Mouse (Mus musculus) midbrain, embryonic 13.5 days (tissue): Measurements from ENCODE around the gene Rras. TPM values are rescaled to one million over a fixed set of nuclear protein-coding genes. Genes with fewer than 3 reads are reported as not detected.

Experiments
- ATAC-seq: fragments of 200-750 bp; cut with Nextera tagmentation; 2 replicates; pipeline ENCODE4 v1.8.0; 2017; ENCODE audit warnings: mild to moderate bottlenecking, moderate TSS enrichment, moderate library complexity
- H3K27ac ChIP-seq: fragments of 300-500 bp; sonication (generic); 2 replicates; pipeline ENCODE4 v1.5.1; 2015; ENCODE audit warnings: inconsistent platforms, mild to moderate bottlenecking, moderate library complexity
- H3K27me3 ChIP-seq: fragments of 300-500 bp; sonication (generic); 2 replicates; pipeline ENCODE4 v1.6.1; 2015; ENCODE audit warnings: mild to moderate bottlenecking, inconsistent platforms
- H3K36me3 ChIP-seq: fragments of 300-500 bp; sonication (generic); 2 replicates; pipeline ENCODE4 v1.6.1; 2015; ENCODE audit warnings: mild to moderate bottlenecking, inconsistent platforms
- H3K4me1 ChIP-seq: fragments of 300-500 bp; sonication (generic); replicated peaks from 2 replicates; pipeline ENCODE4 v1.6.1; 2015; ENCODE audit warnings: inconsistent platforms
- H3K4me2 ChIP-seq: fragments of 300-500 bp; sonication (generic); replicated peaks from 2 replicates; pipeline ENCODE4 v1.6.1; 2015; ENCODE audit warnings: moderate library complexity, mild to moderate bottlenecking, inconsistent platforms
- H3K4me3 ChIP-seq: fragments of 300-500 bp; sonication (generic); replicated peaks from 2 replicates; pipeline ENCODE4 v1.5.1; 2015; ENCODE audit warnings: mild to moderate bottlenecking, inconsistent platforms
- H3K9ac ChIP-seq: fragments of 300-500 bp; sonication (generic); replicated peaks from 2 replicates; pipeline ENCODE4 v1.6.1; 2015; ENCODE audit warnings: mild to moderate bottlenecking, inconsistent platforms
- H3K9me3 ChIP-seq: fragments of 300-500 bp; sonication (generic); 2 replicates; pipeline ENCODE4 v1.6.1; 2016; ENCODE audit warnings: mild to moderate bottlenecking, inconsistent platforms
- WGBS: fragments of 180-500 bp; shearing (Covaris S2); methylation state at CpG from one replicate; pipeline ENCODE4 v1.1.7; 2015; 5-methylcytosine and 5-hydroxymethylcytosine counted together
- polyA plus RNA-seq: library from polyadenylated mRNA; unstranded; fragments of >200 nt; fragmentation: Nextera tagmentation; extraction: Ambion mirVana; gene quantifications from 2 replicates; pipeline ENCODE4 v1.2.1, GENCODE M21; 2015

Rras gene
- polyA plus RNA-seq, 1 experiment from 2014 or later, result 9.6 TPM

DNA sequence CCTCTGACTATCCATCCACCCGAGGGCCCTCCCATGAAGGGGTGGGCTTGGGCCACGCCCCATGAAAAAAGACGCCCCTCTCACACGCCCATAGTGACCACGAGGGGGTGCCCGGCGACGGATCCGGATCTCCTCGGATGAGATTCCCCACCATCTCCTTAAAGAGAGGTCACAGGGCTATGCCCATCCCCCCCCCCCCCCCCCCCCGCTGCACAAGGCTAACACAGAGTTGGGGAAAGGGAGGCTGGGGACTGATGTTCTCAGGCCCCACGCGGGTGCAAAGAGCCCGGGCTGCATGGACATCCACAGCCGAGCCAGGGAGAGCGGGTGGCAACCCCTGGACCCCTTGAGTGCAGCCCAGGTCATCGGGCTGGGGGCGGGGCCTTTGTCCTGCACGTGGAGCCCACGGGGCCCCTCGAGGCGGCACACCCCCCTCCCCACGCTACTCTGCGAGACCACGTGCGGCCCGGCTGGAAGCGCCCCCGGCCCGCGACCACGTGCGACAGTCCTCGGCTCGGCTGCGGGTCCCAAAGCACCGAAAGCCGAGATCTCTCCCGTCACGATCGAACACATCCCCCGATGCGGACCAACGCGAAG lies 32.1 kb upstream of the Rras start:
- no peaks in the 10 kb centered on the region for H3K27me3 ChIP-seq
- peak overlapping the region; percentile 65 for H3K4me2 ChIP-seq
- no peaks in the 10 kb centered on the region for H3K9me3 ChIP-seq
- peak overlapping the region; percentile 98 for H3K9ac ChIP-seq
- ATAC-seq, result peak; percentile 4
- H3K4me1 ChIP-seq, result peaks cover 50% of the 10 kb centered on the region
- WGBS, result under 1% methylated on average over 44 of the region's 45 CpGs
- H3K27ac ChIP-seq, result peak overlapping the region; percentile 95
- H3K36me3 ChIP-seq, result peaks cover 26% of the 10 kb centered on the region
- peak overlapping the region; percentile 94 for H3K4me3 ChIP-seq

DNA sequence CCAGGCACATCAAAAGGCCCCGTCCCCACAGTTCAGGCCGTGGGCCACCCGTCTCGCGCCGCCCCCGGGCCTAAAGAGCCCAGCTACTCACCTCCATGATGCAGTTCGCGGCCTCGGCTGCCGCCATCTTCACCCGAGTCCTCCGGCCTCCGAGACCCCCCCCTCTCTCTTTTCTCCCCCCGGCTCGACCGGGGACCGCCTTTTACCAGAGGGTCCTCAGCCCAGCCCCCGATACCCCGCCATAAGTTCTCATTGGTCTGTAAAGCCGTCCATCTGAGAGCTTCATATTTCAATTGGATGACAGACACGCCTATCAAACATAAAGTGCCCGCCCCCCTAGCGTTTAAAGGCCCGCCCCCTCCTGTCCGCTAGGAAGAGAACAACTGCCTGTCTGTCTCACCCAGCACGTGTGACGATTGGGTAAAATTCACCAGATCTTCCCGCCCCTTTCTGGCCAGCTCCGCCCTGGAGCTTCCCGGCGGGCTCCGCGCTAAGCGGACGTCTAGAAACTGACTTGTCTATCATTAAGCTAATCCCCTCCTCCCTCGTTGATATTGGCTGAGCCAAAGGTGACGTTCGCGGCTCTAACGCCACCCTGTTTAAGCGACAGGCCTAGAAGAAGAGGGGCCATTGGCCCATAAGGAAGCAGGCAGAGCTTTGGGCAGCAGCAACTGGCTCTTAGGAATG lies 31.4 kb upstream of the Rras start, which contains the start of gene Prmt1:
Prmt1 (minus strand) TSS at position 377 of the 687 bp plus-strand sequence.
- WGBS, result 1% methylated on average over 42 of the region's 42 CpGs
- no peaks in the 10 kb centered on the region for H3K9me3 ChIP-seq

DNA sequence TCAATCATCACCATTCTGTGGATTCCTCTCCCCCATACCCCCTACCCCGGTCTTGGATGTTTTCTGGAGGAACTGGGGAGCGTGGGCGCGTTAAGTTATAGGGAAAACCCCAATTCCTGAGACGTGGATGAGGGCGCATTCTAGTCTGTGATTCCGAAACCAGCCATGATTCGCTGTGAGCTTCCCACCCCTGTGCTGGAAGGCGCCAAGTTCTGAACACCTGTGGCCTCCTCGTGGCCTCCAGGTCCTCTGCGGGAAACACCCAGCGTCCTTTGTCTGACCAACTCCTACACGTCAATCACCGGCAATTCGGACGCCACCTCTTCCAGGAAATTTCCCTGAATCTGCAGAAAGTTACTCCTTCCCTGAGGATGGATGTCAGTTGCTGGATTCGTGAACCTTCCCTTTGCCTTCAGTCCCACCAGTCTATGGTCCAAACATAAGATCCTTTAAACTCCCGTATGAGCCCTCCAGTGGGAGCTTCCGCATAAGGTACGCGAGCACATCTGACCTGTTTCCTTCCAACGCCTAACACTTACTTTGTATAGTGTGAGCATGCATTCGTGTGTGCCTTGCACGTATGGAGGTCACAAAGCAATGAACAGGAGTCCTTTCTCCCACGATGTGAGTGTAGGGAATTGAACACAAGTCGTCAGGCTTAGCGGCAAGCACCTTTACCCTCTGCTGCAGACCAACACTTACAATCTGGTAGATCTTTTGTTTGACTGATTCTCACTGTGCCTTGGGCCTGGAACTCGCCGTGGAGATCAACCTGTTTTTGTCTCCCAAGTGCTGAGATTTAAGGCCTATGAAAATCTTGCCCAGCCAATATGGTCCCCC lies 30.7 kb upstream of the Rras start:
- H3K4me1 ChIP-seq, result peaks cover 50% of the 10 kb centered on the region
- peak overlapping the region; percentile 94 for H3K4me3 ChIP-seq
- H3K4me2 ChIP-seq, result peak overlapping the region; percentile 86
- H3K9ac ChIP-seq, result peak overlapping the region; percentile 87
- peaks cover 18% of the 10 kb centered on the region for H3K36me3 ChIP-seq
- 1% methylated on average over 29 of the region's 29 CpGs for WGBS
- H3K27ac ChIP-seq, result peak overlapping the region; percentile 93
- H3K9me3 ChIP-seq, result no peaks in the 10 kb centered on the region
- H3K27me3 ChIP-seq, result no peaks in the 10 kb centered on the region
- ATAC-seq, result peak; percentile 49

More for the DNA sequence above, 31.4 kb upstream of the Rras start, which contains the start of gene Prmt1:
- ATAC-seq, result peak; percentile 98
- H3K36me3 ChIP-seq, result peaks cover 20% of the 10 kb centered on the region
- peak within 1 kb of the TSS; percentile 95 for H3K27ac ChIP-seq
- H3K4me2 ChIP-seq, result peak within 1 kb of the TSS; percentile 86
- peak within 1 kb of the TSS; percentile 94 for H3K4me3 ChIP-seq
- no peaks in the 10 kb centered on the region for H3K27me3 ChIP-seq
- peak within 1 kb of the TSS; percentile 98 for H3K9ac ChIP-seq
- H3K4me1 ChIP-seq, result peaks cover 50% of the 10 kb centered on the region

DNA sequence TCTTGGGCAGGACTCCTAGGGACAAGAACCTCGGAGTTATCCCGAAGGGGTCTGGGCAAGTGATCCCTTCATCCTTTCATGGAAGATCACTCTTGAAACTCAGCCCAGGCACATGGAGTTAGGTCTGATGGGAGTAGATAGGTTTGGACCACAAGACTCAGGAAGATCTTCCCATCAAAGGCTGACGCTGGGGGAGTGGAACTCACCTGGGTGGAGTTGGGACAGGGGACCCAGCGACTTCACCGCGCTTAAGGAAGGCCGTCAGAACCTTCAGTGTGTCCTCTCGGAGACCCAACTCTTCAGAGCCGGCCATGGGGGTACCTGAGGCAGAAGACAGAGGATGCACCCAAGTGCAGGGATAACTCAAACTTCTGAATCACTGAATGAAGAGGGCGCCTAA lies 21.1 kb upstream of the Rras start:
- WGBS, result 14% methylated on average over 10 of the region's 10 CpGs
- no peak overlapping the region for H3K27ac ChIP-seq
- no peak for ATAC-seq
- peak overlapping the region; percentile 50 for H3K4me3 ChIP-seq
- peak overlapping the region; percentile 69 for H3K4me2 ChIP-seq
- no peaks in the 10 kb centered on the region for H3K27me3 ChIP-seq
- H3K36me3 ChIP-seq, result peaks cover 37% of the 10 kb centered on the region
- peak overlapping the region; percentile 74 for H3K9ac ChIP-seq
- no peaks in the 10 kb centered on the region for H3K9me3 ChIP-seq
- peaks cover 33% of the 10 kb centered on the region for H3K4me1 ChIP-seq

DNA sequence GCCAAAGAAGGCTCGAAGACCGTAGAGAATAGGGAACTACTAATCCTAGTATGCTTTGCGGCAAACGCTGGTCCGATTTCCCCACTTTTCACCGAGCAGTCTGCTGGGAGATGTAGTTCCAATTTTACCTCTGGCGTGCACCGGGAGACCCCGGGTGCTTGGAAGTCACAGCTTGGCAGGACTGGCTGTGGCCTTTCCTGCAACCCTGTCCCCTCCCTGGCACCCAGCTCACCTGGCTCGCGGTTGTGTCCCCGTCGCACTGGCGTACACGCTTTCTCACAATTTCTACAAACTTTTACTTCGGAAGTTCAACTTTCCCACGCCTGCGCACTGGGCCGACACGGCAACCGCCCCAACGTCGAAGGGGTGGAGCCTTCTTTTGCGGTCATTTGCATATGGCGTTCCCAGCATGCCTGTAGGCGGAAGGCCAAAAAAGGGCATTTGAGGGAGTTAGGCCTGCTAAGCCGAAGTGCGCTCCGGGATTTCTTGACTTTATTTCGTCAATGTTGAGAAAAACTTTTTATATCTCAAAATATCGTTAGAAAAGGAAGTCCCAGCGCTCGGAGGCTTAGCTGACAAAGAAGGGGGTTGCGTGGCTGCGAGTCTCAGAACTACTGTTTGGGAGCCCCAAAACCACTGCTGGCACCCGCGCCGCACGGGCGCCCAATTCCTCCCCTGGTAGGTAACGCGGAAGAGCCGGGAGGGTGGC lies 20.4 kb upstream of the Rras start, which contains the start of gene Irf3:
Irf3 (plus strand) TSS at position 418 of the 709 bp plus-strand sequence.
- WGBS, result under 1% methylated on average over 43 of the region's 43 CpGs

DNA sequence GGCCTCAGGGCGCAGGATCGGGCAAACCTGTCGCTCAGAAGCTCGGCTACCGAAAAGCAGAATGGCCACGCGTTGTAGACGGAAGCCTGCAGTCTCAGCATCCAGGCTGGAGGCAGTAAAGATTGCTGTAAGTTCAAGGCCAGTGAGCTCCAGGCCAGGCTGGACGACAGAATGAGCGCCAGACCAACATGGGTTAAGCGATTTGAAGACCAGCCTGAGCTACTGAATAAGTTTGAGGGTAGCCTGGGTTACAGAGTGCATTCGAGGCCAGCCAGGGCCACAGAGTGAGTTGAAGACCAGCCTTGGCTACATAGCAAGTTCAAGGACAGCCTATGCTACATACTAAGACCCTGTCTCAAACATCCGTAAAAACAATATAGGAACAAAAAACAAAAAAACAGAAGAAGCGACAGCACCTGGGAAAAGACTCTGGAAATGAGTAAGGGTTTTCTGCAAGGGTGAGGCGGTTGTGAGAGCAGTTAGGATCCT lies 19.8 kb upstream of the Rras start:
- peak; percentile 25; the same call in 1 of the 2 replicates for ATAC-seq

More for the DNA sequence above, 20.4 kb upstream of the Rras start, which contains the start of gene Irf3:
- H3K27me3 ChIP-seq, result no peaks in the 10 kb centered on the region
- H3K27ac ChIP-seq, result peak within 1 kb of the TSS; percentile 30
- peaks cover 33% of the 10 kb centered on the region for H3K4me1 ChIP-seq
- peak within 1 kb of the TSS; percentile 74 for H3K9ac ChIP-seq
- H3K4me3 ChIP-seq, result peak within 1 kb of the TSS; percentile 50
- peaks cover 40% of the 10 kb centered on the region for H3K36me3 ChIP-seq
- peak; percentile 92 for ATAC-seq
- H3K9me3 ChIP-seq, result no peaks in the 10 kb centered on the region
- H3K4me2 ChIP-seq, result peak within 1 kb of the TSS; percentile 69

DNA sequence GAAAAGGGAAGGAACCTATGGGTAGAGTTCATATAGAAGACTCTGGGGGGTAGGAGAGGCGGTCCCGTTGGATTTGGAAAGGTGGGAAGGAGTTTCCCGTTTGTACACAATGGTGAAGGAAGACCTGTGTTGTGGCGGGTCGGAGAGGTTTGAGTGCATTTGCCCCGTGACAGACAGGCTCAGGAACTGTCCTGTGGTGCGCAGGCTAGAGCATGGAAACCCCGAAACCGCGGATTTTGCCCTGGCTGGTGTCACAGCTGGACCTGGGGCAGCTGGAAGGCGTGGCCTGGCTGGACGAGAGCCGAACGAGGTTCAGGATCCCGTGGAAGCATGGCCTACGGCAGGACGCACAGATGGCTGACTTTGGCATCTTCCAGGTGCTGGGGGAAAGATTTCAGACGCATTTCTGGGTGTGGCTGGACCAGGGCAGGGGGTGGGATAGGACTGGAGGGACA lies 19.2 kb upstream of the Rras start, which contains the start of gene Bcl2l12:
Bcl2l12 (minus strand) TSS at position 212 of the 455 bp plus-strand sequence.
- peak within 1 kb of the TSS; percentile 69 for H3K4me2 ChIP-seq
- no peaks in the 10 kb centered on the region for H3K9me3 ChIP-seq
- no peak for ATAC-seq
- H3K27ac ChIP-seq, result peak within 1 kb of the TSS; percentile 30
- H3K36me3 ChIP-seq, result peaks cover 46% of the 10 kb centered on the region
- peak within 1 kb of the TSS; percentile 74 for H3K9ac ChIP-seq
- no peaks in the 10 kb centered on the region for H3K27me3 ChIP-seq
- H3K4me3 ChIP-seq, result peak within 1 kb of the TSS; percentile 50
- 5% methylated on average over 18 of the region's 18 CpGs for WGBS
- peaks cover 33% of the 10 kb centered on the region for H3K4me1 ChIP-seq

More for the DNA sequence above, 19.8 kb upstream of the Rras start:
- H3K4me2 ChIP-seq, result peak overlapping the region; percentile 69
- WGBS, result 5% methylated on average over 15 of the region's 15 CpGs
- H3K4me1 ChIP-seq, result peaks cover 33% of the 10 kb centered on the region
- H3K27ac ChIP-seq, result peak overlapping the region; percentile 30
- H3K4me3 ChIP-seq, result peak overlapping the region; percentile 50
- H3K9me3 ChIP-seq, result no peaks in the 10 kb centered on the region
- H3K9ac ChIP-seq, result peak overlapping the region; percentile 74
- peaks cover 41% of the 10 kb centered on the region for H3K36me3 ChIP-seq
- no peaks in the 10 kb centered on the region for H3K27me3 ChIP-seq

DNA sequence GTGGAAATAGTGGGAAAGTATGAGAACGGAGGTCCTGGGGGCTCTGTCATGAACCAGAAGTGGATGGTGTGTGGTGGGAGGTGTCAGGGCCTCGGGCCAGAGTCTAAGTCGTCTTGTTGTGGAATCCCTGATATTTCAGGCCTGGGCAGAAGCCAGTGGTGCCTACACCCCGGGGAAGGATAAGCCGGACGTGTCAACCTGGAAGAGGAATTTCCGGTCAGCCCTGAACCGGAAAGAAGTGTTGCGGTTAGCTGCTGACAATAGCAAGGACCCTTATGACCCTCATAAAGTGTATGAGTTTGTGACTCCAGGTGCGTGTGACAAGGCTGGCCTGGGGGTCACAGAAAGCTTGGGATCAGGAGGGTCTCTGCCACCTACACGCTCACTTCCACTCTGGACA lies 18.0 kb upstream of the Rras start:
- Histone ChIP-seq H3K4me1 (peaks cover 33% of the 10 kb centered on the region), H3K9me3 (no peaks in the 10 kb centered on the region), H3K4me3 (no peak overlapping the region), H3K36me3 (peaks cover 51% of the 10 kb centered on the region), H3K27me3 (no peaks in the 10 kb centered on the region), H3K27ac (no peak overlapping the region), H3K9ac (no peak overlapping the region), H3K4me2 (no peak overlapping the region; the same call in 1 of the 2 replicates)
- WGBS, result 87% methylated on average over 11 of the region's 11 CpGs
- ATAC-seq, result no peak

DNA sequence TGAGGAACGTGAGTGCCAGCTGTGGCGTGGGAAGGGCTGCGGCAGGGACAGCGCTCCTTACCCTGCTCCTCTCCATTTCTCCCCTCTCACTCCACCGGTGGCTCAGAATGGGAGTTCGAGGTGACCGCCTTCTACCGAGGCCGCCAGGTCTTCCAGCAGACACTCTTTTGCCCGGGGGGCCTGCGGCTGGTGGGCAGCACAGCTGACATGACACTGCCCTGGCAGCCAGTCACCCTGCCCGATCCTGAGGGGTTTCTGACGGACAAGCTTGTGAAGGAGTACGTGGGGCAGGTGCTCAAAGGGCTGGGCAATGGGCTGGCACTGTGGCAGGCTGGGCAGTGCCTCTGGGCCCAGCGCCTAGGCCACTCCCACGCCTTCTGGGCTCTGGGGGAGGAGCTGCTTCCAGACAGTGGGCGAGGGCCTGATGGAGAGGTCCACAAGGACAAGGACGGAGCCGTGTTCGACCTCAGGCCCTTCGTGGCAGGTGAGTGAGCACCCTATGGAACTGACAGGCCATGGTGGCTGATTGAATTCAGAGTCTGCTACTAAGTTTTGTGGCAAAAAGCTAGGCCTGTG lies 17.1 kb upstream of the Rras start:
- H3K4me2 ChIP-seq, result no peak overlapping the region
- peaks cover 60% of the 10 kb centered on the region for H3K36me3 ChIP-seq
- no peak overlapping the region for H3K9ac ChIP-seq
- no peak overlapping the region for H3K4me3 ChIP-seq
- H3K9me3 ChIP-seq, result no peaks in the 10 kb centered on the region
- no peak overlapping the region for H3K27ac ChIP-seq
- H3K27me3 ChIP-seq, result no peaks in the 10 kb centered on the region
- 86% methylated on average over 21 of the region's 21 CpGs for WGBS
- peaks cover 33% of the 10 kb centered on the region for H3K4me1 ChIP-seq
- ATAC-seq, result no peak

DNA sequence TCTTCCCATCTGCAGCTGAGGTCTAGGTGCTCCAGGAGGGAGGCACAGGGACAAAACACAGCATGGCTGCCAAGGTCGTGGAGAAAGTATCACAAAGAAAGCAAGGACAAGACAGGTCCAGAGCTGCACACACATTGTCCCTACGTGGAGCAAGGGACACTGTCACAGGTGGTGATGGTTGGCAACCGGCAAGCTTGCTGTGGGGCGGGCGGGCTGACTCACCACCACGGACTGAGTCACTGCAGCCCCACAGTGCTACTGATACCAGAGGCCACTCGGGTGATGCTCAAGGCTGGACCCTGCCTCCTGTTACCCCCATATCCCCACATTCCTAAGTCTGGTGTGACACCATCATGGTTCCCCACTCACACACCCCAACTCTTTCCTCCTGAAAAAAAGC lies 15.3 kb upstream of the Rras start:
- WGBS, result 92% methylated on average over 7 of the region's 7 CpGs
- H3K27me3 ChIP-seq, result no peaks in the 10 kb centered on the region
- H3K4me1 ChIP-seq, result peaks cover 21% of the 10 kb centered on the region
- no peak overlapping the region for H3K4me3 ChIP-seq
- no peak for ATAC-seq
- H3K27ac ChIP-seq, result no peak overlapping the region
- H3K36me3 ChIP-seq, result peaks cover 78% of the 10 kb centered on the region
- H3K9ac ChIP-seq, result no peak overlapping the region
- no peaks in the 10 kb centered on the region for H3K9me3 ChIP-seq
- no peak overlapping the region for H3K4me2 ChIP-seq

DNA sequence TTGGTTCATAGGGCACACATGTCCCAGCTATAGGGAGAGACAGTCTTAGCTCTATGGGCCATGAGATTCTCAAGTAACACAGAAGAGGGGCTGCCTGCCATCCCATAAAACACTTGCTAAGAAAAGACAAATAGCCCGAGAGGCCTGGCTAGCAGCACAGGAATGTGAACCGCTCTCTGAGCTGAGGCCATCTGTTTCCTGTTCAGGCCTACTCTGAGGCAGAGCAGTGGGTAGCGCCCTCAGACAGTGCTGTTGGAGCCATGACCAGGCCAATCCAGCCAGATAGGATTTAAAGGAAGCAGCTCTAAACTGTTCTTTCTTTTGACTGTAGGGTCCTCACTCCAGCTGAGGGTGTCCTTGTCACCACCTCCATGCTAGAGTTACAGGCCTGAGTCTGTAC lies 13.2 kb upstream of the Rras start:
- Histone ChIP-seq H3K27me3 (no peaks in the 10 kb centered on the region), H3K9ac (no peak overlapping the region), H3K4me1 (peaks cover 3% of the 10 kb centered on the region; the same call in 1 of the 2 replicates), H3K9me3 (no peaks in the 10 kb centered on the region), H3K36me3 (peaks cover 99% of the 10 kb centered on the region), H3K4me3 (no peak overlapping the region), H3K27ac (no peak overlapping the region), H3K4me2 (no peak overlapping the region)
- 92% methylated on average over 3 of the region's 3 CpGs for whole genome bisulfite sequencing
- no peak for ATAC-seq
